Mouse (Mus musculus) heart, embryonic 13.5 days (tissue): ENCODE measurements around the gene Adam10. TPM values are rescaled to one million over a fixed set of nuclear protein-coding genes. Genes with fewer than 3 reads are reported as not detected.

Experiments used
- ATAC-seq: fragments of 200-750 bp; cut with Nextera tagmentation; 2 replicates; pipeline ENCODE4 v1.8.0; 2017; ENCODE audit warnings: moderate TSS enrichment; ENCODE audit not compliant: insufficient number of reproducible peaks, low FRiP score, low TSS enrichment; ENCODE audit errors: extremely low read depth
- H3K27ac ChIP-seq: fragments of 300-500 bp; sonication (generic); replicated peaks from 2 replicates; pipeline ENCODE4 v1.5.1; 2015; ENCODE audit warnings: moderate library complexity, mild to moderate bottlenecking, inconsistent platforms
- H3K27me3 ChIP-seq: fragments of 300-500 bp; sonication (generic); replicated peaks from 2 replicates; pipeline ENCODE4 v1.6.1; 2015; ENCODE audit warnings: mild to moderate bottlenecking, inconsistent platforms
- H3K36me3 ChIP-seq: fragments of 300-500 bp; sonication (generic); 2 replicates; pipeline ENCODE4 v1.6.1; 2015; ENCODE audit warnings: mild to moderate bottlenecking, inconsistent platforms
- H3K4me1 ChIP-seq: fragments of 300-500 bp; sonication (generic); 2 replicates; pipeline ENCODE4 v1.6.1; 2015; ENCODE audit warnings: inconsistent platforms
- H3K4me2 ChIP-seq: fragments of 300-500 bp; sonication (generic); 2 replicates; pipeline ENCODE4 v1.6.1; 2015; ENCODE audit warnings: inconsistent platforms, mild to moderate bottlenecking, moderate library complexity
- H3K4me3 ChIP-seq: fragments of 300-500 bp; sonication (generic); 2 replicates; pipeline ENCODE4 v1.5.1; 2015; ENCODE audit warnings: moderate library complexity, mild to moderate bottlenecking, inconsistent platforms
- H3K9ac ChIP-seq: fragments of 300-500 bp; sonication (generic); 2 replicates; pipeline ENCODE4 v1.6.1; 2015; ENCODE audit warnings: inconsistent platforms, mild to moderate bottlenecking, moderate library complexity
- H3K9me3 ChIP-seq: fragments of 300-500 bp; sonication (generic); 2 replicates; pipeline ENCODE4 v1.6.1; 2016; ENCODE audit warnings: inconsistent platforms
- WGBS: fragments of 180-500 bp; shearing (Covaris S2); methylation state at CpG from one replicate; pipeline ENCODE4 v1.1.7; 2015; ENCODE audit warnings: mixed read lengths; 5-methylcytosine and 5-hydroxymethylcytosine counted together
- polyA plus RNA-seq: library from polyadenylated mRNA; unstranded; fragments of >200 nt; fragmentation: Nextera tagmentation; extraction: Ambion mirVana; gene quantifications from 2 replicates; pipeline ENCODE4 v1.2.1, GENCODE M21; 2015

Gene Adam10
- polyA plus RNA-seq, 1 experiment from 2014 or later = 64.0 TPM

DNA sequence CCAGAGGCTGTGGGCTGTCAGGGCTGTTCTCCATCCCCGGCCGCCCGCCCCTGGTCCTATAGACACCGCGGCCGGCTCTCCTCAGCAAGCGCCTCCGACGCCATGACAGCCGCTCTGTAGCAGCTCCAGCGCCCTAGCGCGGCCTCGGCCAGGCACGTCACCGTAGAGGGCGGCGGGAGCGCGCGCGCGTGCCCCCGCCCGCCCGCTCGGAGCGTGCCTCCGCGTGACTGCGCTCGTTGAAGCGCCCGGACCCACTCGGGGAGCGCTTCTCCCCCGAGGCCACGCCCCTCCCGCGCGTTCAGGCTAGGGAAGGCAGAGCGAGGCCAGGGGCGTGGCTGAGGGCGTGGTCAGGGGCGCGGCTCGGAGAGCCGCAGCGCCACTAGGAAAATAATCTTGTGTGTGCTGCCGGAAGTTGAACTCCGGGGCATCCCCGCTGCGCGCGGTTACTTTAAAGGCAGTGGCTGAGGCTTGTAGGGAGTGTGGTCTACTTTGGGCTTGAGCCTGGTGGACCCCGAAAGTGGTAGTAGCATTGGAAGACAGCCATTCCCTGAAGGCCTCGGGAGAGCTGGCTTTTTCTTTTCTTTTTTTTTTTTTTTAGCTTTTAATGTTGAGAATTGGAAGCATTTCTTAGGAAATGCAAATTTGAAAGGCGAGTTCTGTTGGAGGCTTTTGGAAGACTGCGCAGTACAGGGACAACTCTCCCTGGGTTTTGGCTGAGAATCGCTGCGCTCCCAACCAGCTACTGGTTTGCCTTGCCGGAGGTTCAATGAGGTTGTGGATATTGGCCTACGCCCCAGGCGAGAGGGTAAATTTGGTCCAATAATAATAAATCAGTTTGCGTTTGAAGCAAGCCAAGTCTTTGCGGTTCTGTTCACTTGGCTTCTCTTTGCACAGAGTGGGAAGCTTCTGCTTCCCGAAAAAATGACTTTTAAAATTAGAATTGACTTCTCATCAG is 21.5 kb upstream of the Adam10 start, which contains the start of gene Mindy2:
TSS of gene Mindy2 (minus strand) at position 162 of the 955 bp plus-strand sequence.
- Histone ChIP-seq H3K27ac (peak within 1 kb of the TSS; percentile 96), H3K4me2 (peak within 1 kb of the TSS; percentile 88), H3K4me3 (peak within 1 kb of the TSS; percentile 97), H3K9ac (peak within 1 kb of the TSS; percentile 93), H3K27me3 (no peaks in the 10 kb centered on the region), H3K4me1 (peaks cover 35% of the 10 kb centered on the region), H3K36me3 (no peaks in the 10 kb centered on the region), H3K9me3 (no peaks in the 10 kb centered on the region)
- WGBS = 2% methylated on average over 64 of the region's 67 CpGs
- ATAC-seq = peak; percentile 99

DNA sequence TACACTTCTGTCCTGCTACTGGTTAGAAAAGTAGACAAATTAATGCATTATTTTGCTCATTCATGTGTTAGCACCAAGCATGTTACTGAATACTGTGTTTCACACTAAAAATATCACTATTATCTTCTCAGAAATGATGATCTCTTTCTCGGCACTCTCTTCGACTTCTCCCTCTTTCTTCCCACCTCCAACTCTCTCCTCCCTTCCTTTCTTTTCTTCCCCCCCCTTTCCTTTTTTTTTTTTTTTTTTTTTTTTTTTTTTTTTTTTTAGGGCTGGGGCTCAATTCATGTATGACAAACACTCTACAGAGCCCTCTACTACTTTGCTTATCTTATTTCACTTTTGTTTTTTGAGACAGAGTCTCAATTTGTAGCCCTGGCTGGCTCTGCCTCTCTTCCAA is 20.5 kb upstream of the Adam10 start:
- Histone ChIP-seq H3K4me3 (no peak overlapping the region), H3K36me3 (no peaks in the 10 kb centered on the region), H3K4me1 (peaks cover 31% of the 10 kb centered on the region), H3K27me3 (no peaks in the 10 kb centered on the region), H3K9ac (no peak overlapping the region), H3K4me2 (peak overlapping the region; percentile 88; the same call in 1 of the 2 replicates), H3K9me3 (no peaks in the 10 kb centered on the region), H3K27ac (no peak overlapping the region)
- WGBS = 53% methylated on average over 2 of the region's 2 CpGs
- ATAC-seq = no peak

DNA sequence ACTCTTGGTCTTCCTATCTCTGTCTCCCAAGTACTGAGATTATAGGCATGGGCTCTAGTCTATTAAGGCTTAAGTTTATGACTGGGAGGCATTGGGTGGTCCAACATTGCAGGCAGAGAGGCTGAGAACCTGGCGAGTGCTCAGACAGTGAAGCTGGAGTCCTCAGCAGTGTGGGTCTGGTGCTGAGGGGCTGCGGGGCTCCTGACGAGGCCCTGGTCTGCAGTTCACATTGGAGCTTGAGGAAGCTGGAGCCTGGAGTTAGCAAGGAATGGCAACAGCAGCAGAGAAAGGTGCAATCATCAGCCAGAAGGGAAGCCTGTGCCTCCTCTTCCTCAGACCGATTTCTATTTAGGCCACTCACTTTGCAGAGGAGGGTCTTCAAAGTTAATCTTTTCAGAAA is 13.9 kb upstream of the Adam10 start:
- H3K4me3 ChIP-seq = no peak overlapping the region

DNA sequence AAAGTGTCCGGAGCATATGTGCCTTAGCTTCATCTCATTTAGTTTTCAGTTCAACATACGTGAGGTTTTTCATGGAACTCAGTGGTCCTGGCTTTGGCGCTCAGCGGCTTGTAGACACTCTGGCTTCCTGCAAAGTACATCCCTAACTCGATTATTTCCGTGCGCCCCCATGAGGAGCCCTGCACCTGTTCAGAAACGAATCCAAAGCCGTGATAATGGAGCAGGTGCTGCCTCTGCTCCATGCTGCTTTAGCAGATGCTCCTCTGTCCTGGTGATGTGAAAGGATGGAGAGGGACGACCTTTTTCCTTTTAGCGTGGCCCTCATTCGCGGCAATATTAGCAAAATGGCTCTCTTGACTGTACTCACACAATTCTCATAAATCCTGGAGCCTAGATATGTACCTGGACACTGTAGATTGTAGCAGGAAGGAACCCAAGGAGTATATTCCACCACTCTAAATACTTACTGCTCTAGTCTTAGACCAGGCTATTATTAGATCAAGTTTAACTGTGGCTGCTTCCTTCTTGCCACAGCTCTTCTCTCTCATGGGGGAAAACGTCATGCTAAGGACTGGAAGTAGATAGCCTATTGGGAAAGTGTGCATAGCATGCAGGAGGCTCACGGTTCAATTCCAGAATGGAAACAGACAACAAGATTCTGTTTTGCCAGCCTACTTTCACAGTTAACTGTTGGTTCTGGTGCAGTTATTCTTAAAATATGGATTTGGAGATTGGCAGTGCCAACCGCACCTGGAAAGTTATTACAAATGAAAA is 13.2 kb upstream of the Adam10 start:
- peaks cover 7% of the 10 kb centered on the region for H3K4me1 ChIP-seq
- H3K27me3 ChIP-seq = no peaks in the 10 kb centered on the region
- H3K27ac ChIP-seq = no peak overlapping the region
- whole genome bisulfite sequencing = 67% methylated on average over 16 of the region's 16 CpGs
- no peak for ATAC-seq
- H3K36me3 ChIP-seq = no peaks in the 10 kb centered on the region
- peaks cover 3% of the 10 kb centered on the region; the same call in 1 of the 2 replicates for H3K9me3 ChIP-seq
- H3K4me3 ChIP-seq = no peak overlapping the region
- H3K4me2 ChIP-seq = no peak overlapping the region
- H3K9ac ChIP-seq = no peak overlapping the region

More for the DNA sequence above, 13.9 kb upstream of the Adam10 start:
- H3K9ac ChIP-seq = no peak overlapping the region
- H3K4me2 ChIP-seq = no peak overlapping the region
- no peaks in the 10 kb centered on the region for H3K36me3 ChIP-seq
- no peak for ATAC-seq
- H3K4me1 ChIP-seq = peaks cover 7% of the 10 kb centered on the region
- H3K27ac ChIP-seq = no peak overlapping the region
- WGBS = 82% methylated on average over 4 of the region's 4 CpGs
- H3K9me3 ChIP-seq = peaks cover 3% of the 10 kb centered on the region; the same call in 1 of the 2 replicates
- H3K27me3 ChIP-seq = no peaks in the 10 kb centered on the region

DNA sequence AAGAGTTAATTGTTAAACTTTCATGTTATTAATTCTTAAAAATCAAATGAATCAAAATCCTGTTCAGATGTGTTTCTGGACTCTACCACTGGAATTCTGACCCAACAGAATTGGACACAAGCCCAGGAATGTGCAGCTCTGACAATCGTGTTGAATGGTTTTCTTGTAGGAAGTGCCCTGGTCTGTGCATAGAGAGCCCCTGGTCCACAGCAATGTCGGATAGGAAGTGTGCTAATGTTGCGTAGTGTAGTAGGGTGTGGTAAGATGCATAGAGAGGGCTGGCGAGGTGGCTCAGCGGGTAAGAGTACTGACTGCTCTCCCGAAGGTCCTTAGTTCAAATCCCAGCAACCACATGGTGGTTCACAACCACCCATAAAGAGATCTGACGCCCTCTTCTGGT is 12.0 kb upstream of the Adam10 start:
- H3K27me3 ChIP-seq = no peaks in the 10 kb centered on the region
- no peak overlapping the region for H3K27ac ChIP-seq
- peaks cover 3% of the 10 kb centered on the region; the same call in 1 of the 2 replicates for H3K9me3 ChIP-seq
- H3K4me3 ChIP-seq = no peak overlapping the region
- peaks cover 13% of the 10 kb centered on the region for H3K4me1 ChIP-seq
- ATAC-seq = no peak
- no peaks in the 10 kb centered on the region for H3K36me3 ChIP-seq
- WGBS = 58% methylated on average over 7 of the region's 7 CpGs
- no peak overlapping the region for H3K4me2 ChIP-seq
- no peak overlapping the region for H3K9ac ChIP-seq

DNA sequence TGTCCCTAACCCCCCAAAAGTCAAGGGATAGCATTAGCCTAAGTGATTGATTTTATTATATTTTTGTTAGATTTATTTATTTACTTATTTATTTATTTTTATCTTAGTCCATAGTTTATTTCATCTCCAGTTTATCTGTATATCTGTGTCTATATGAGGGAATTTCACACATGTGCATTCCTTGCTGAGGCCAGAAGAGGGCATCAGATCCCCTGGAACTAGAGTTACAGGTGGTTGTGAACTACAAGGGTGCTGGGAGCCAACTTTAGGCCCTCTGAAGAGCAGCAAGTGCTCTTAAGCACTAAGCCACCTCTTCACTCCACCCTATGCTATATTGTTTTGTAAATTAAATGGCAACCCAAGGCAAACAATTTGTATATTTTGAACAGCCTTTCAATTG is 10.7 kb upstream of the Adam10 start:
- Histone ChIP-seq H3K27ac (no peak overlapping the region), H3K27me3 (no peaks in the 10 kb centered on the region), H3K4me3 (no peak overlapping the region), H3K4me1 (peaks cover 19% of the 10 kb centered on the region), H3K4me2 (no peak overlapping the region), H3K9me3 (peaks cover 3% of the 10 kb centered on the region; the same call in 1 of the 2 replicates), H3K9ac (no peak overlapping the region), H3K36me3 (no peaks in the 10 kb centered on the region)
- ATAC-seq = no peak

DNA sequence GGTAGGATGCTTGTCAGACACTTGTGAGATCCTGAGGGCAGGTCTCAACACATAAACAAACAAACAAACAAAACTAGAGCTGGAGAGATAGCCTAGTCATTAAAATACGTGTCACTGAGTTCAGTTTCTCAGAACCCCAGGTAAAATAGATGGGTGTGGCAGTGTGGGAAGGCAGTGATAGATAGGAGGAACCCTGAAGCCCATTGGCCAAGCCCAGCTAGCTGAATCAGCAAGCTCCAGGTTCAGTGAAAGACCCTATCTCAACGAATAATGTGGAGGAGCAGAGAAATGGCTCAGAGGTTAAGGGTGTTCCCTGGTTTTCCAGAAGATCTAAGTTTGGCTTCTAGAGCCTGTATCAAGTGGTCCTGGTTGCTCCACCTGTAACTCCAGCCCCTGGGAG is 9.6 kb upstream of the Adam10 start:
- Histone ChIP-seq H3K4me2 (no peak overlapping the region), H3K4me1 (peaks cover 19% of the 10 kb centered on the region), H3K4me3 (no peak overlapping the region), H3K27me3 (no peaks in the 10 kb centered on the region), H3K36me3 (no peaks in the 10 kb centered on the region), H3K27ac (no peak overlapping the region), H3K9me3 (peaks cover 3% of the 10 kb centered on the region; the same call in 1 of the 2 replicates), H3K9ac (no peak overlapping the region)
- 49% methylated on average over 2 of the region's 2 CpGs for WGBS
- 0 out of 2 replicates have a peak, but pooled peaks have one; percentile 25 for ATAC-seq

DNA sequence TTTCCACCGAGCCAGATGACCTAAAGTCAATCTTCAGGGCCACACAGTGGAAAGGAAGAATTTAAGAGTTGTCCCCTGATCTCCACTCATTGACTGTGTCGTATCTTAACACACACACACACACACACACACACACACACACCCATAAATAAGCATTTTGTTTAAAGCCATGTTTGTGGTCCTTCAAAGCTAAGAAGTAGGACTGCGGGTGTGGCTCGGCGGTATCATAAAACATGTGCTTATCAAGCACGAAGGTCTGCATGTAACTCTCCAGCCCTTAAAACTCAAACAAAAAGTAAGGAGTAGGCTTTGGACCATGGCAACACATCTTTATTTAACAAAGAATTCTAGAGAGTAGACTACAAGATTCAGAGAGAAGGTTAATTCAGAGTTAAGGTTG is 8.4 kb upstream of the Adam10 start:
- 75% methylated on average over 6 of the region's 6 CpGs for WGBS
- ATAC-seq = no peak
- H3K36me3 ChIP-seq = no peaks in the 10 kb centered on the region
- no peaks in the 10 kb centered on the region for H3K27me3 ChIP-seq
- H3K9ac ChIP-seq = no peak overlapping the region
- H3K9me3 ChIP-seq = peaks cover 3% of the 10 kb centered on the region; the same call in 1 of the 2 replicates
- H3K4me3 ChIP-seq = no peak overlapping the region
- peaks cover 19% of the 10 kb centered on the region for H3K4me1 ChIP-seq
- H3K27ac ChIP-seq = no peak overlapping the region
- H3K4me2 ChIP-seq = no peak overlapping the region

DNA sequence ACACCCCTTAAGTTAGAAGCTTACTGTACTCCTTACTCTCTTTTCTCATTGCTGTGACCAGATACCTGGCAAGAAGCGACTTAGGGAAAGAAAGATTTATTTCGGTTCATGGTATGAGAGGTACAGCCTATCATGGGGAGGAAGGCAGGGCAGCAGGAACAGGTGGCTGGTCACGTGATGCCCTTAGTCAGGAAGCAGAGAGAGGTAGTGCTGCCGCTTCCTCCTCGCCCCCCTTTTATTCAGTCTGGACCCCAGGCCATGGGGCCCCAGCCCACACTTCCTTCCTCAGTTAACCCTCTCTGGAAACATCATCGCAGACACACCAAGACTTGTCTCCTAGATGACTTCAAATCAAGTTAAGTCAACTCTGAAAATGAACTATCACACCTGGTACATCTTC is 7.5 kb upstream of the Adam10 start:
- Histone ChIP-seq H3K4me1 (peaks cover 14% of the 10 kb centered on the region), H3K27me3 (no peaks in the 10 kb centered on the region), H3K9ac (no peak overlapping the region), H3K9me3 (peaks cover 3% of the 10 kb centered on the region; the same call in 1 of the 2 replicates), H3K4me2 (no peak overlapping the region), H3K4me3 (no peak overlapping the region), H3K27ac (no peak overlapping the region), H3K36me3 (no peaks in the 10 kb centered on the region)
- ATAC-seq = no peak
- WGBS = 57% methylated on average over 6 of the region's 6 CpGs

DNA sequence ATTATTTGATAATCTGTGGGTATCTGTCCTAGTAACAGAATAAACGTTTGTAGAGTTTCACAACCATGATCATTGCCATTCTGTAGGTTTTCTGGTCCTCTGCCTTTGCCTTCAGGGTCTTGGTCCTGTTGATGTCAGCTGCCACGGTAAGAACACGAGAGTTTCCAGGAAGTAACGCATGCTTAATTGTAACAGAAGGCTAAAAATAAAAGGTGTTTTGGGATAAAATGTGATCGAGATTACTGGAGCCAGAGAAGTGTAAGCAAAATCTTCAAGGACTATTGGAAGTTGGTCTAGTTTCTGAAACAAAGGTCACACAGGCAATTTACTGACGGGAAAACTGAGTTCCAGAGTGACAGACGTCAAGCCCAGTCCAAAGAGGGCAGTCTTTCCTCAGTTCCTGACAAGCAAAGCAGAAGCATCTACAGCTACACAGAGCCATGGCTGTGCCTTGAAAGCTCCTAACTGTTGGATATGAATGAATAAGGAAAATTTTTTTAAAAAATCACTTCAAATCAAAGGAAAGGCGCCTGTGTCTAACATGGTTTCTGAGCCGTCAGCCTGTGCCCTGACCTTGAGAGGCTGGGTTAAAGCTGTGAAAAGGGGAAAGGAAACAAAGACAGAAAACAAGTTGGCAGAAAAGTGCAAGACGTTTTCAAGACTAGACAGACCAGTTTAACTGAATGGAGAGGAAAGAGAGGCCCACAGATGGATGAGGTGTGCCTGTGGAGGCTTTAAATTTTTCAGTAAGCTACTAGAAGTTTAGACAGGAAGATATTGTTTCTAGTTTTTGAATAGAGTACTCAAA is 6.8 kb upstream of the Adam10 start:
- H3K4me1 ChIP-seq = peaks cover 12% of the 10 kb centered on the region
- peak overlapping the region; percentile 20; the same call in 1 of the 2 replicates for H3K4me2 ChIP-seq
- H3K36me3 ChIP-seq = no peaks in the 10 kb centered on the region
- H3K9me3 ChIP-seq = peaks cover 3% of the 10 kb centered on the region; the same call in 1 of the 2 replicates
- no peak overlapping the region; the same call in 1 of the 2 replicates for H3K9ac ChIP-seq
- no peak overlapping the region for H3K4me3 ChIP-seq
- H3K27me3 ChIP-seq = no peaks in the 10 kb centered on the region
- no peak overlapping the region for H3K27ac ChIP-seq
- ATAC-seq = no peak
- 31% methylated on average over 10 of the region's 10 CpGs for WGBS
